Mouse (Mus musculus) R1 (cell line): ENCODE results near the gene Trib2.

Source experiments
- DNase-seq: peaks from one replicate; pipeline ENCODE4 v3.0.0-alpha.2; 2018; ENCODE audit warnings: low read depth, low spot score

Trib2 gene

GRCm38 (mm10) chr12:15813819-15814165 is 2.9 kb downstream of the Trib2 start:
- no peak for DNase-seq

DNA sequence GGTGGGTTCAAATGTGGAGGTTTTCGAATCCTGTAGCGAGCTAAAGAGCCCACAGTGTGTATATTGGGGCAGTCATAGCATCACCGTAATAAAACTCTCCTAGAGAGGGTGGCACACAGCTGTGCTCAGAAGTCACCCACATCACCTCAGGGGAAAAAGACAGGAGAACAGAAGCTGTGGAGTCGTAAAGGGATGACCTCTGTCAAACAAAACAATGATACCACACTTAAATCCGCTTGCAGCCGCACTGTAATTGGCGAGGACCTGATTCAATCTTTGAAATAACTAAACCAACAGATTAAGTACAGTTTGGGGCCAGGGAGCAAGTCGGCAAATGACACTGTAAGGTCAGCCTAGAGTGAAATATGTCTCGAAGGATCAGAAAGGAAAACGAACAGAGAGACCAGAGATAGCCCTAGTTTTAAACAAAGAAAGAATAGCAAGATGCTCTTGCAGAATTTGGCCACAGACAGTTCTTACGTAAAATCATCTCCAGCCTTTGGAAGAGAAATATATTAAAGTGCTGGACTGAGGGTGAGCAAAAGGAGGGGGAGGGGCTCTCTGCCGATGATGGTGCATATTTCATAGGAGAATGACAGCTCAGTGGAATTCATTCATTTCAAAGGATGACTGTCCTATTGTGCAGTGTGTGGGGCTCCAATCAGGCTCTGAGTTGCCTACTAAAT is 3.4 kb downstream of the Trib2 start:
- DNase-seq = no peak

GRCm38 (mm10) chr12:15812139-15812962 is 4.4 kb downstream of the Trib2 start:
- no peak for DNase-seq

- DNase-seq = peak; percentile 18
Measured at GRCm38 (mm10) chr12:15811682-15812081, 5.0 kb downstream of the Trib2 start.

DNA sequence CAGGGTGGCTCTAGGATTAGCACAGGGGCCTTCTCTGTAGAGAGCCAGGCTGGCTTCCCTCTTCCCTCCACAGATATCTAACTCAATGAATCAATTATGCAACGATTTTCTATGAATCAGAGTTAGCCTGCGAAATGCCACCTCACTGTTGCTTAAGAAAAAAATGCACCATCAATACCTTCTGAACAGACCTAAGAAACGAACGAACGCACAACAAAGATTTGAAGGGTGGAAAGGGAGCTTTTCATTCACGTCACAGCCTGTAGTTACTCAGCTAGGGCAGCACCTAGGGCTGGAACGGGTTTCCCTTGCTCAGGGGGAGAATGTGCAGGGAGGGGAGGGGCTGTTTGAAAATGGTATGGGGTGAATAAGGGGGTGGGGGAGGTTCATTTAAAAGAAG is 5.8 kb downstream of the Trib2 start:
- DNase-seq = no peak

DNA sequence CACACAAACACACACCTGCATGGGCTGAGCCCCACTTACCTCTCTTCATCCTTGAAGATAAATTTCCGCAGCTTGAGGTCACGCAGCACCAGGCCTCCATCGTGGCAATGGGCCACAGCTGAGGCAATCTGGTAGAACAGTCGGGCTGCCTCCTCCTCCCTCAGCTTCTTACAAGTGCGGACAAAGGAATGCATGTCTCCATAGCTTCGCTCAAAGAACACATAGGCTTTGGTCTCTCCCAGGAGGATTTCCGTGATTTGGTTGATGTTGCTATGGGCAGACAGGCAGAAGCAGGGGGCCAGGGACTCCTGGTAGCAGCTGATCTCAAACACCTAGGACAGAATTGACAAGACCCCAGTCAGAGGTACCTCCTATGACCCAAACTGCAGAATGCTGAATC is 7.1 kb downstream of the Trib2 start:
- no peak for DNase-seq

DNA sequence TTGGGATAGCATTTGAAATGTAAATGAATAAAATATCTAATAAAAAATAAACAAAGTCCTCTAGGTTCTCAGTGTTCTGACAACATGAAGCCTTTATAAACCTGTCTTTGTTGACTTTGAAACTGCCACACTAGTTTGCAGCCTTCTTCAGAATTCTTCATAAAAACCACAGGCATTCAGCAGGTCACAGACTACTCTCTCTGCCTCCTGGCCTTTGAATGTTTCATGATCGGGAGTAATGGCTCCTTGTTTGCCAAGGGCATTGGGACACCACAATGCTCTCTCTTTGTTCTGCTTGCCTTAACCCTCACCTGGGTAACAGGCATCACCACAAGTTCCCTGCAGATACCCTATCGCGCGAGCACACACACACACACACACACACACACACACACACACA is 7.5 kb downstream of the Trib2 start:
- no peak for DNase-seq

- DNase-seq = no peak
Measured at GRCm38 (mm10) chr12:15808186-15808800, 8.4 kb downstream of the Trib2 start.

DNA sequence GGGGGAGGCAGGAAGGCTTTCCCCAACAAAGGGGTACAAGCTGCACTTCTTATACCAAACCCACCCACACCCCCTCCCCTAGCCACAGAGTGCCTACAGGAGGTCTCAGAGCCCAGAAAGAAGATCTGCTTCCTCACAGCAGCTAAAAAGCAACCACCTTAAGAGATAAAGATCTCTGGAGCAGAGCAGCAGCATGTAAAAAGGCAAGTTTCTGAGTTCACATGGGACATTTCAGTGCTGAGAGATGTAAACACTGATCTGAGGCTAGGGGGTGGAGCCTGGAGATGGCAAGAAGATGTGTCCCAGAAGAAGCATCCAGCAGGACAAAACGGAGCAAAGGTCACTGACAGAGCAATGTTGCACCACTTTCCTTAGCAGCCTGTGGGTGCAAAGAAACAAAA is 11.8 kb downstream of the Trib2 start:
- no peak for DNase-seq

- DNase-seq = no peak
Measured at GRCm38 (mm10) chr12:15803936-15804438, 12.7 kb downstream of the Trib2 start.

DNA sequence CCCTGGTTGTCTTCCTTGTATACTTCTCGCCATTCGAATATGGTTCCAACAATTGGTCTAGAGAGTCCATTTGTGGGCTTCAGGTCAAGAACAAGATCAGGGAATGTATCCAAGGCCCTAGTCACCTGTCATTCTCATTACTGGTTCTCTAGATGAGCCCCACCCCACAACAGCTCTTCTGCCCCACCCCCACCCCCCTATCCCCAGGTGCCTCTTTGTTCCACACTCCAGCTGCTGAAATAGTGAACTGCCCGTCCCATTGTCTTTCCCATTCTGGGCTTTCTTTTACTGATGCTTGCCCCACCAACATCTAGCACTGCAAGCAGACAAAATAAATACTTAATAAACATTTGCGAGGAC is 15.2 kb downstream of the Trib2 start:
- no peak for DNase-seq

GRCm38 (mm10) chr12:15800914-15801570 is 15.7 kb downstream of the Trib2 start:
- DNase-seq = peak; percentile 94

DNA sequence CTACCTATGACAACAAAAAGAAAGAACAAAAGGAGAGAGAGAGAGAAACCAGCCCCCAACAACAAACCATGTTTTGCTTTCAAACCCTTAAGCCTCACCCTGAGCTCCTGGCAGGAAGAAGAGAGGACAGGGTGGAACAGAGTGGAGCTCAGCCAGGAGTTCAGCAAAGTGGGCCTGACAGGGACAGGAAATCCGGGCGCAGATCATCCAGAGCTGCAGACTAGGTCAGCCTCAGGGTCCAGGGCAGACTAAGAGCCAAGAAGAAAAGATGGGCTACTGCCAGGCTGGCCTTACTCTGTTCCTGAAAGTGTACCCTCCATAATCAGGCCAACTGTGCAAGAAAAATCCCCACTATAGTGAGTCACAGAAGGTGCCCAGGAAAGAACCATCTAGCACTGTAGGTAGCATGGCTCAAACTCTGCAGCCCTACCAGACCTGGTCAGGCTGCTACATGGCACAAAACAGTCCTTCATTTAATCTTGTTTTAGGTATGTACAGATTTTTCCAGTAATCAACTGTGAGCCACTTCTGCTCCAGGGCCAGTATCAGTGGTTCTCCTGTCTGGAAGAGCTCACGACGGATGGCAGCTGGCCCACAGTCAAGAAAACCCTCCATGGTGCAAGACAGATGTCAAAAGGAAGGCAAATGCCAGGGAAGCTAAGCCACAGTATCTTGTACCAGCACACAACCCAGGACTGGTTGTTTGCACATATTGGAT is 16.4 kb downstream of the Trib2 start:
- DNase-seq = no peak

DNA sequence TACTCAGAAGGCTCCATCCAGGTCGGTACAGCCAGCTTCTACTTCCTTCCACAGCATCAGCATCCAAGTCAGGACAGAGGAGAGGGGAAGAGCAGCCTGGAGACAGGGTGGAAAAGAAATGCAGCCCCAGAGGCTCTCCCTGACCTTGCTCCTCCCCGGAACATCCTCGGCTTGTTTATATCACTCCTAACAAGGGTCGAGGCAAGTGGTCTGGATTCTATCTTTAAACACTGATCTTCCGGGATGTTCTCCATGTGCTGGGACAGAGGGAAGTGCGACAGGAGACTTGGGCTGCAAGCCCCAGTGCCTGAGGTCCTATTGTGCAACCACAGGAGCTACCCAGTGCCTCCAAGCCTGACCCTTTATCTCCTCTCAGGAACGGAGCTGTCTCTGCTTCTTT is 18.7 kb downstream of the Trib2 start:
- no peak for DNase-seq

- DNase-seq = no peak
Measured at GRCm38 (mm10) chr12:15795886-15796285, 20.8 kb downstream of the Trib2 start.

DNA sequence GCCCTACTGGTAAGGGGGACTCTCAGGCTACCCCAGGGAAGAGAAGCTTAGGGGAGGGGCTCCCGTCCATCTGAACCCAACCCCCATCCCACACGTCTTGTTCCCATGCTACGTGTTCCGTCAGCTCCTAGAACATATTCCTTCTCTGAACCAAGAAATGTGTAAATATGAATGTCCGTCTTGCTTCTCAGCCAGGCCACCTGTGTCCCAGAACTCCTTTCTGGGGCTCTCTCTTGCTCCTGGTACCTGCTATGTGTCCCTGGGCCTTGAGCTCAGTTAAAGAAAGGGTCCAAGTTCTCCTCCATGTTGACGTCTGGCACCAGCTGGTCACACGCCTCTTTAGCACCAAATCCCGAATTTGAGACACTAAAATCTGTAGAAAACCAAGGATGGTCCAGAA is 23.4 kb downstream of the Trib2 start:
- no peak for DNase-seq

GRCm38 (mm10) chr12:15790181-15790580 is 26.5 kb downstream of the Trib2 start:
- DNase-seq = no peak

DNA sequence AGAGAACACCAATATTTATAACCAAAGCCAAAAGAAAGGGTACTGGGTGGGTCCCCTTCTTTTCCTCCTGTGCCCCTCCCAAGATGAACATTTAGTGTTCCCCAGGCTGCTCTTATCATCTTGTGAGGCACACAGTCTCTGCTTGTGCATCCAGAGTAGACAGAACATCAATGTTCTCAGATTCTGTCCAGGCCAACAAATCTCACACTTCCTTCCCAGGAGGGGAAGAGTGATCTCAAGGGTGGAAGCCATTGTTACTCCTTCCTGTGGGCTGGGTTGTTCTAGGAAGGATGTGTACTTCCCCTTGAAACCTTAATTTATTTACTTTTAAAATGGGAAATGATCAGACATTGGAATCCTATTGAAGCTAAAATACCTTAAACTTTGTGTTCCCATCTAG is 39.7 kb downstream of the Trib2 start:
- DNase-seq = no peak

- no peak for DNase-seq
Measured at GRCm38 (mm10) chr12:15771686-15772085, 45.0 kb downstream of the Trib2 start.

- no peak for DNase-seq
Measured at GRCm38 (mm10) chr12:15768536-15768935, 48.2 kb downstream of the Trib2 start.

- peak; percentile 3 for DNase-seq
Measured at GRCm38 (mm10) chr12:15765996-15766395, 50.7 kb downstream of the Trib2 start.

GRCm38 (mm10) chr12:15765238-15765637 is 51.5 kb downstream of the Trib2 start:
- DNase-seq = no peak
